Mouse (Mus musculus): ENCODE measurements around the gene Csrnp2.
"Not testable (repeated sequence)": the region's sequence is repeated elsewhere in the genome, so short reads cannot be mapped to it uniquely, and the experiment has no call there.

The Csrnp2 gene

DNA sequence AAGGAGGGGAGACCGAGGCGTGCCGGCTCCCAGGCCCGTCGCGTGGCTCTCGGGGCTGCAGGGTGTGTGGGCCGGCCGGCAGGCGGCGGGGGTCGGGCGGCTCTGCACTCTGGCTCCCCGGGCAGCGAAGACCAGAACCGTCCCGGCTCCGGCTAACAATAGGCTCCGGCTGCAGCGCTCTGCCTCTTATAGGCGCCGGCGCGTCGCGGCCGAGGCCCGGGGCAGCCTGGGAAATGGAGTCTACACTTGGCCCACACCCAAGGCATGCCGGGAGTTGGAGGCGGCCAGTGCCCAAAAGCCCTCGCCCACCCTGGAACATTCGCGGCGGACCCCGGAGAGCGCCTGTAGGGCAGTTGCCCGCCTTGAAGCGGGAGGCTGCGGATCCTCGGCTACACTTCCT, at the start of gene Csrnp2:
Csrnp2 (minus strand) TSS at position 387 of the 400 bp plus-strand sequence.
- DNase-seq (ENCODE audit: low read depth, low spot score) = peak; percentile 92

DNA sequence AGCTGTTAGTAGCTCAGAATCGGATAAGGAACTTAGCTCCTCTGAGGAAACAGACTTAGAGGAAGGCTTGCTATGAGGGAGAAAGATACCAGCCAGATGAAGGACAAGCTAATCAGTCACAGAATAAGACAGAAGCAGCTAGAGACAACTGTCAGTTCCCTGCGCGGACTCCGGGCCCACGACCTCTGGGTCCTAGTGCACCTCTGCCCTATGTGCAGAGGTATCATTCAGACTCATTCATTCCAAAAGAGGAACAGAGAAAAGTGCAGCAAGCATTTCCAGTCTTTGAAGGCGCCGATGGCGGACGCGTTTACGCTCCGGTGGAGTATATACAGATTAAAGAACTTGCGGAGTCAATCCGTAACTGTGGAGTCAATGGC, 48.4 kb upstream of the Csrnp2 start:
- DNase-seq (ENCODE audit: low read depth, low spot score) = not testable (repeated sequence)

DNA sequence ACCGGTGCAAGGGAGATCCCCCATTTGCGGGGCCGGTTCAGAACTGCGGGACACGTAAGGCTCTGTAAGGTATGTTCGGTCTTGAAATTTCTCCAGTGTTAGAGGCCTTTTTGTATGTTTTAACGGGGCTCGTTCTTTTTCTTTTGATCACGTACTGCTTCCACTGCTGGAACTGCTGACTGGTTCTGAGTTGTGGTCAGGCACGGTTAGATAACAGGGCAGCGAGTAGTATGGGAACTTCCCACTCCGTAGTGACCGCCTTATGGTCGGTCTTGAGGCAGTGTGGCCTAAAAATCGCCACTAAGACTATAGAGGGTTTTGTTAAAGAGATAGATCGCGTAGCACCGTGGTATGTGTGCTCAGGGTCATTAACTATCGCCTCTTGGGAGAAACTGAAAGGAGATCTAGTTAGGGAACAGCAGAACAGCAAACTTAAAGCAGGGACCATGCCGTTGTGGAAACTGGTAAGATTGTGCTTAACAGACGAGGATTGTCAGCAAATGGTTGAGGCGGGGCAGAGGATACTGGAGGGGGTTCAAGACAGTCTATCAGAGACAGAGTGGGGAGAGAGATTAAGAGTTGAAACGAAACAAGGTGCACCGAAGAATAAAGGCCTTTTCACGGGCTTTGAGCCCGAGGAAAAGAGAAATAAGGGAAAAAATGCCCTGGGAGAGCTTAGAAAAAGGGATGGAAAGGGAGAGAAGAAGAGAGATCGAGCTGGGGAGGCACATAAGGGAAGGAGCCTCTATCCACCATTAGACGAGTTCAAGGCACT, 47.8 kb upstream of the Csrnp2 start:
- not testable (repeated sequence) for DNase-seq (ENCODE audit: low read depth, low spot score)

DNA sequence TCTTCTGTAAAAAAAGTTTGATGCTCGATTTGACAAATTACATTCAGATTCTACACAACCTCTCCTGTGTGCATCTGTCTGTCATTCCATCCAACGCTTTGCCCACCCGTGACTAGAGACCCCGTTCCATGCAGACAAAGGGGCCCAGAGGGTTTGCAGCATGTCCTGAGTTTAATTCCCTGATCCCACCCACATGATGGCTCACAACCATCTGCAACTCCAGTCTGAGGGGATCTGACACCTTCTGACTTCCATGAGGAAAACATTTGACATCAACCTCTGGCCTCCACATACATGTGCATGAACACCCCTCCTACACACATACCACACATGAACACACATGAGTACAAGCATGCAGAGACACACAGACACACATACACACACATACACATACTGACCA, 46.1 kb upstream of the Csrnp2 start:
- peak; percentile 23 for DNase-seq (ENCODE audit: low read depth, low spot score)

DNA sequence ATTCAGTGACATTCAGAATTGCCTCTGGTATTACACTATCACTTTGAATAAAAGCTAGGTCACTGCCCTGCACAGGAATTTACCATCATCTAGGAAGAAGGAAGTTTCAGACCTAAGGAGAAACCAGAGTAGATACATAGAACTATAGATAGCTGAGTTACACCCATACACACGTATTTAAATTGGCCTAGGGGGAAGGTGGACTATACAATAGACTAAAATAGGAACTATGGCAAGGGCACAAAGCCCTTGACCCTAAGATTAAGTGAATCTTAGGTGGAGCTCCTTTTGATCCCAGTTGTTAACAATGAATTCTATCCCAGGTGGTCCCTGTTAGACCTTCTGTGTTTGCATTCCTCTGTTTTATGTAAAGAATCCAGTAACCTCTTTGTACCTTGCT, 45.7 kb upstream of the Csrnp2 start:
- peak; percentile 66 for DNase-seq (ENCODE audit: low read depth, low spot score)

DNA sequence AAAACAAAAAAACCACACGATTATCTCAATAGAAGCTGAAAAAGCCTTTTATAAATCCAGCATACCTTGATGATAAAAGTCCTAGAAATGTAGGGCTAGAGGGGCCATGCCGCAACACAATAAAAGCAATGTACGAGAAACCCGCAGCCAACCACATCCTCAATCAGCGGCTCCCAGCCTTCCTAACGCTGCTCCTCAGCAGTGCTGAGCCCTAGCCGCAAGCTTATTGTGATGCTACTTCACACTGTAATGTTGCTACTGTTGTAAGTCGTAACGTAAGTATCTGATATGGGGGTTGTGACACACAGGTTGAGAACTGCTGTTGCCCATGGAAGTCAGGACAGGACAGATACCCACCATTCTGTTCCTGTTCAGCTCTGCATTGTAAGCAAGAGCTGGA, 44.1 kb upstream of the Csrnp2 start:
- no peak for DNase-seq (ENCODE audit: low read depth, low spot score)

DNA sequence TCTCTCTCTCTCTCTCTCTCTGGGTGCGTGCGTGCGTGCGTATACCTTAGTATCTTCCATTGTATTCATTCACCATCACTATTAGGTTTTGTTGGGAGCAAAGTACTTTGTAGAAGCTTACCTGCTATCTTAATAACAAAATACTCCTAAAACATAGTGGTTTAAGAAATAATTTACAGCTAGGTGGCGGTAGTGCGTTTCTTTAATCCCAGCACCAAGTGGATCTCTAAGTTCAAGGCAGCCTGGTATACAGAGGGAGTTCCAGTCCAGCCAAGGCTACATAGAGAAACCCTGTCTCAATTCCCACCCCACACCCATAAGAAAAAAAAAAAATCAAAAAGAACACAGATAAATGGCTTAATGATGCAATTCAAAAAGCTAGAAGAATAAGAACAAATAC, 42.6 kb upstream of the Csrnp2 start:
- DNase-seq (ENCODE audit: low read depth, low spot score) = peak; percentile 77

DNA sequence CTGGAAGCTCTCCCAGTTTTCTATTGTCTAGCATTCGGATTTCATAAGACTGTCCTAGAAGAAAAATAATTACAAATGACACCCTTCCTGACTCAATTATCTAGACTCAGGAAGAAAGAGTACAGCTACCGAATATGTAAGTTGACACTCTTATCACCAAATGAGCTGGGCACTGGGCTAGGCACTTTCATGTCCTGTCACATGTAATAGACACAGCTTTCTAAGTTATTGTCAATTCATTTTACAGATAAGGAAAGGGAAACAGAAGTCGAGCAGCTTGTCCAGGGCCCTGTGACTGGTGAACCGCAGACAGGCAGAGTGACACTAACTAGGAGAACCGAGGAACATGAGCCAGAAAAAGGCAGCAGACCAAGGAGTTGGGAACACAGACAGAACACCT, 32.6 kb upstream of the Csrnp2 start:
- no peak for DNase-seq (ENCODE audit: low read depth, low spot score)

DNA sequence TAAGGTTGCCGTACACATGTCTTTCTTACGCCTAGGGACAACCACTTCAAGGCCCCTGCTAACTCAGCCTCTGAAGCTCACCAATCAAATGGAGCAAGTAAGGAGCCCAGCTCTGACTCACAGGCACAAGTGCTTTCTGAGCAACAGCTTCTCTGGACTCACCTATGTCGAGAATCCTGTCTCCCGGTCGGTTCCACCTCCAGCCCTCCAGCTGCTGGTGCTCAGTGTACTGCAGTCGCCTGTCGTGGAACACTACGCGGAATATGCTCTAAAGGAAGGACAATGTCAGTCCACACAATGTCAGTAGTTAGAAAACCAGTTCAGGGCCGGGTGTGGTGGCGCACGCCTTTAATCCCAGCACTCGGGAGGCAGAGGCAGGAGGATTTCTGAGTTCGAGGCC, 30.1 kb upstream of the Csrnp2 start:
- no peak for DNase-seq (ENCODE audit: low read depth, low spot score)

DNA sequence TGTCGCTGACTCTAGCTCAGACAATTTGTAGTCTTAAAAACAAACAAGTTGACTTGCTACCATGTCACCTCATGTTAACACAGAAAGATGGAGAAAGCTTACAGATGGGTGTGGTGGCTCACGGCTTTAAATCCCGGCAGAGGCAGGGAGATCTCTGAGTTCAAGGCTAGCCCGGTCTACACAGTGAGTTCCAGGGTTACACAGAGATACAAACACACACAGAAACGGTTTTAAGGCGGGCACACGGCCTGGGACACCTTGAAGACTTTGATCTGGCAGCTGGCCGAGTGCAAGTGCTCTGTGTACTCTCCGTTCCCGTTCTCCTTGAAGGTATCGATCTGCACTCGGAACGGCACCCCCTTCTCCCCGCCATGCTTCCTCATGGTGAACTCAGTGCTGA, 25.0 kb upstream of the Csrnp2 start:
- no peak for DNase-seq (ENCODE audit: low read depth, low spot score)

DNA sequence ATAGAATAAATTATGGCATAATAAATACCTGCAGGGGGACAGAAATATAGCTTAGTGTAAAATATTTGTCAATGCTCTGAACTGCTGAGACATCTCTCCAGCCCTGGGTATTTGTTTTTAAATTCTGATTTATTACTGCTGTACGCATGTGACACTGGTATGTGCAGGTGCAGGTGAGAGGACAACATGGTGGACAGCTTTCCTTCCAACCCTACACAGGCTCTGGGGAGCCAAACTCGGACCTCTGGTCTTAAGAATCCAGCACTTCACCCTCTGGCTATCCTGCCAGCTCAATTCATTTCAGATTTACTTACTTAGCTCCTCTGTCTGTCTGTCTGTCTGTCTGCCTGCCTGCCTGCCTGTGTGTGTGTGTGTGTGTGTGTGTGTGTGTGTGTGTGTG, 19.8 kb upstream of the Csrnp2 start:
- no peak for DNase-seq (ENCODE audit: low read depth, low spot score)

DNA sequence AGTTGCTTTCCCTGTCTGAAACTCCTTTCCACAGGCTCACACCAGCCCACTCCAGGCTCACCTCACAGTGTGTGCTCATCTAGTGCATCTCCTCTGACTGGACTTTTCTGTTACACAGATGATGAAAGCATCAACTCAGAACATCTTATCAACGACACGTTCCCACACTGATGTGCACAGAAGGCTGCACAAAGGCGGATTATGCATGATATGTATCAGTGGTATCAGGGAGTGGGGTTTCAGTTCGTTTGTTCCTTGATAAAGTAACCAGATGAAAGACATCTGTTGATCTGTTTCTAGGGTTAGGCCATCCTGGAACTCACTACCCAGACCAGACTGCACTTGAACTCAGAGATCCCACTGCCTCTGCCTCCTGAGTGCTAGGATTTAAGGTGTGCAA, 18.1 kb upstream of the Csrnp2 start:
- DNase-seq (ENCODE audit: low read depth, low spot score) = no peak

DNA sequence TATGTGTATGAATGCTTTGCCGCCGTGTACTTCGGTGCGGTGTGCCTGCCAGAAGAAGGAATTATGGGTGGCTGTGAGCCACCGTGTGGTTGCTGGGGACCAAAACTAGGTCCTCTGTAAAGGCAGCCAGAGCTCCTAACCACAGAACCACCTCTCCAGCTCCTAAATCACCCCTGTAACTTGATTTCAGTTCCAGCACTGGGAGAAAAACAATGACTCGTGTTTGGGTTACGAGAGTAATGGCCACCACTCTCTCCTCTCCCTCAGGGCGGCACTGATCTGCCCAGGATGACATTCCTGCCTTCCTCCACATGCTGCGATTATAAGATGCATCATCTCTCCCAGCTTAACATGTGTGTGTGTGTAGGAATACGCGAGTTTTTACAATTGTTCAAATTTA, 14.8 kb upstream of the Csrnp2 start:
- no peak for DNase-seq (ENCODE audit: low read depth, low spot score)

DNA sequence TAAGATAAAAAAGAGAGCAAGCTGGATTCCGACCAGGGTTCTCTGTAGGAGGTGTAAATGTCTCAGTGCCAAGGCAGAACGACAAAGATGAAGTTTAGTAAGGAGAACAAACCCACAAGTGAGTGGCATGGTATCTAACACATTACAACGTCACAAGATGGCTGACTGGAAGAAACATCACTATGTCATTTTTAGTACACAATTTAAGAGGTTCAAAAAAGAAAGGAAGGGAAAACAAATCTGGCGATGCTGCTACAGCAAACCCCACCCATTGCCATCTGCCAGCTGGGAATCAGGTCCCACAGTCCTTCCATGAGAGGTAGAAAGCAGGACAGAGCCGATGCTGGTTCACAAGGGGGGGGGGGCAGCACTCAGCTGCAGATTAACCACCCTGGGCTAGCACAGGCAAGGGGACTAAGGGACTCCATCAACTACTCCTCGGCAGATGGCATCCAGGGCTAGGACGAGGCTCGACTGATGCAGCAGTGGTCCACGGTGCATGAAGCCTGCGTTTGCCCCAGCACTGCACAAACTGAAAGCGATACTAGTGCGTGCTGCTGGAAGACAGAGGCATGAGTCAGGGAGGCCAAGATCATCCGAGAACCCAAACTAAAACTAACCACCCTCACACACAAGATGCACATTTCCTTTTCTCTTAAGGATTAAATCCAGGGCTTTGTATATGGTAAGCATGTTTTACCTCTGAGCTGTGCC, 13.3 kb upstream of the Csrnp2 start:
- DNase-seq (ENCODE audit: low read depth, low spot score) = no peak

DNA sequence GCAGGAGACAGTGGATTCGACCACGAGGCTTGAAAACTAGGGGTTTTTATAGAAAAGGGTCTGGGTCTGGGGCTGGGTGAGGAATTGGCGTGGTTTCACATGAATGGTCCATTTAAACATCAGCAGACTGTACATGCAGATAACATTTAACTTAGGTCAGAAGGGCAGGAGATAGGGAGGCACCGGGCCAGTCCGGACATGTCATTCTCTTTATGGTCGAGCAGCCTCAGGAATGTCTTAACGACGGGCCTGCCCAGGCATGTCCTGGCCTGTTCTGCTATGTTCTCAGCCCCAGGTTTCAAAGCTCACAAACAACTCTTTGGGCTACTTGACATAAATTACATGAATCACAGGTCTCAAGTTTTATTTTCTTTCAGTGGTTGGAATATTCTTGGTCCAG, 4.2 kb upstream of the Csrnp2 start:
- not testable (repeated sequence) for DNase-seq (ENCODE audit: low read depth, low spot score)

DNA sequence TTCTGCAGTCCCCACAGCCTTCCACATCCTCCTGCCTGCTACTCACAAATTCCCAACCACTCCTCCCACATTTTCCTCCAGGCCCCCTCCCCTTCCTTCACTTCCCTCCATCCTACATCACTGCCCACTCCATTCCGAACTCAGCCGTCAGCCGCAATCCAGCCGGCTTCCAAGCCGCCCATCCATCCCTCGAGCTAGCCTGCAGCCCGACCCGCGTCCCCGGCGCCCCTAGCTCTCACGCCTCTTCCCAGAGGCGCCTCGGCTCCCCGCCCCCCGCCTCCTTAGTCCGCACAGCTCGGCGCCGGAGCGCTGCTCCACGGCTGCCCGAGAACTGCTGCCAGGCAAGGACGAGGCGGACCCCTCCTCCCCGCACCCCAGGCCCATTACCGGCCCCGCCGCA, 641 bp downstream of the Csrnp2 start:
- peak; percentile 44 for DNase-seq (ENCODE audit: low read depth, low spot score)

DNA sequence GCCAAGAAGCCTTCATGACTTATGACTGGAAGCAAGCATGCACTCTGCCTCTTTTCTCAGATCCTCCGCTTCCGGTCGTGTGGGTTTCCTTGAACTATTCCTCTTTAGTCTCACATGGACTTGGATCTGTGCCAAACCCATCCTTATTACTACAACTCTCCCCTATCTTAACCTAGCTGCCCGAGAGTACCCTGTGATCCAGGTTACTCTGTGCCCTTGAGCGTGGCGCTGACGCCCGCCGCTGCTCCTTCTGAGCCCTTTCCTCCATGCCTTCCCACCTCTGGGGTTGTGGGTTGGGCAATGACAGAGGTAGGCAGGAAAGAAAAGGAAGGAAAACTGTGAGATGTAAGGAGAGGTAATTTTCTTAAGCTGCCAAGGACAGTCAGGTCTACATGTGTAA, 3.3 kb downstream of the Csrnp2 start:
- DNase-seq (ENCODE audit: low read depth, low spot score) = no peak

DNA sequence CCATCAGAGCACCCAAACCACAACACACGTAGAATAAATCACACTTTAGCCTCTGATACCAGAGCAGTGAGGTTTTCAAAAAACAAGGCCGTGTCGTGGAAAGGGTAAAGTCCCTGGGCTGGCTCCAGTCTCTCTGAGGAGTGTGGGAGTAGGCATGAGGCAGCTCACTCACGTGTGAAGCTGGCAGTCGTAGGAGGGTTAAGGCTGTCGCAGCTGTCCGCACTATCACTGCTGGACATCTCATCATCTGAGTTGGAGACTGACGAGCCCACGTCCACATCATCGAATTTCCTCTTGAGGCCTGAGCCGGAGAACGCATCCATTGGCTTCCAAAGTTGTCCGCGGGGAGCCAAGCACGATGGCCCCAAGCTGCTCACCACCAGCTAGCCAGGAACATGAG, 6.0 kb downstream of the Csrnp2 start:
- no peak for DNase-seq (ENCODE audit: low read depth, low spot score)

DNA sequence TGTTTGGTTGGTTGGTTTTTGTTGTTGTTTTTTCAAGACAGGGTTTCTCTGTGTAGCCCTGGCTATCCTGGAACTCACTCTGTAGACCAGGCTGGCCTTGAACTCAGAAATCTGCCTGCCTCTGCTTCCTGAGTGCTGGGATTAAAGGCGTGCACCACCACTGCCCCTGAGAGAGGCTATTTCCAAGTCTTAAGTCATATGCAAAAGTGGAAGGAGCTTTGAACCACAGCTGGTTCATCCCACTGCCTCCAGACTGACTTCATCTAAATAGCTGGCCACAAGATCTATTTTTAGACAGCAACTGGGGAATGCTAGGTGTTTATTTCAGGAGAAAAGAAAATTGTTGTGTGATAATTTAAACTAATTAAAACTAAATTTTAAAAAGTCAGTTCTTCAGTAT, 7.0 kb downstream of the Csrnp2 start:
- DNase-seq (ENCODE audit: low read depth, low spot score) = peak; percentile 35

DNA sequence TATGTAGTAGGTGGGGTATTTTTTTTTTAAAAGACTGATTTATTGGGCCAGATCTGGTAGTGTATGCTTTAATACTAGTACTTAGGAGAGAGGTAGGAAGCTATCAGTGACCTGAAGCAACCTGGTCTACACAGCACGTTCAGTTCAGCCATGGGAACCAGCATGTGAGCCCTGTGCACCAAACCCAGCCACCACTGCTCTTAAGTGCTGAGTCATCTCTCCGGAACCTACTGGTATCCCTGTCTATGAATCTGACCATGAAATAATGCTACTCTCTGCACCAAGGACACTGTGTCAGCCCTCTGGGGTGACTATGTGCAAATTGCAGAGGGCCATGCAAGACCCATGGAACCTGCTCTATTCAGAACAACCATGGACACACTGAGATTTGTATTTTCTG, 8.2 kb downstream of the Csrnp2 start:
- no peak for DNase-seq (ENCODE audit: low read depth, low spot score)

DNA sequence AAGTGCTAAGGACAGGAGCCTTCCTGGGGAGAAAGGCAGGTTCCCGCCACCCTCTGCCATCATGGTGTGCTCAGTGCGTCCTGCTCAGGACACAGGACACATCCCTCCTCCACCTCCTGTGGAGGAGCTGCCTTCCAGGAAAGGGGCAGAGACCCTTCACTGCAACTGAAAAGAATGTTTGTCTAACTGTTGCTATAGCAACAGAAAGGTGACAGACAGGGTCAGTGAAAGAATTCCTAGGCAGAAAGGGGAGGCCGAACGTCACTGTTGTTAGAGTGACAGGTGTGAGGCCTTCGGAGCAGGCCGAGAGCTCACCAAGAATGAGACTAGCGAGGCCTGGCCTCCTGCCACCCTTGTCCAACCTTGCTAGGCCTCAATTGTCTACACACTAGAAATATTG, 8.8 kb downstream of the Csrnp2 start:
- DNase-seq (ENCODE audit: low read depth, low spot score) = peak; percentile 82

DNA sequence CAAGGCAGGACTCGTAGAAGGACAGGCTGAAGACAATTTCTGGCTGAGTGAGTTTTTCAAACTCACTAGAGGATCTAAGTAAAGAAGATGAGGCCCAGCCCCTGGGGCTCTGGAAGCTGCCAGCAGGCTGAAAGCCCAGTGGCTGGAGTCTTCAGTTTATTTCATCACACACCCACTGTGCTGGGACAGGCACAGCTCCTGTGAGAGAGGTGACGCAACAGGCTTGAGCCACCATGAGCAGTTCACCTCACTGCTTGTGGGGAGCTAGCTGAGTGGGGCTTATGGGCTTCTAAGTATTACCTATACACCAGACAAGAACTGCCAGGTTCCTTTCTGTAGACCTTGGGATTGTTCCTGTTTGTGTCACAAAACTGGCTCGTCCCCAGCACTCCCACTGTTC, 9.7 kb downstream of the Csrnp2 start:
- DNase-seq (ENCODE audit: low read depth, low spot score) = no peak

DNA sequence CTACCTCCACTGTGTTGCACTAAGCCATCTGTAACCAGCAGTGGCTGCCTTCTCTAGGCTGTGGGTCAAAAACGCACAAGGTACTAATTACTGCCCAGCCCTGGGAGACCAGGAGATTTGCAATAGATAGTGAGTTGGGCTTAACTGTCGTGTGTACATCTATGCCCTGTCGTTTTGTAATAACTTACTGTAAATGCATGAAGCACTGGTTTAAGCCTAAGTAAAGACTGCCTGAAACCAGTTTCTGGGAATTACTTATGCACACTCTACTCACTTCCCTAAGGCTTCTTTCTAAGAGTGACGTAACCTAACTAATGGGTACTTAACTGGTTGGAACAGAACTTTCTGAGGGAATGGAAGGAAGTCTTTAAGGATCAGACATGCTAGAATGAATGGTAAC, 16.4 kb downstream of the Csrnp2 start:
- no peak for DNase-seq (ENCODE audit: low read depth, low spot score)

All from ES-CJ7 (cell line).